Mouse (Mus musculus): ENCODE measurements around the gene Cstf3. TPM values are rescaled to one million over a fixed set of nuclear protein-coding genes. Genes with fewer than 3 reads are reported as not detected.

Gene Cstf3
- total RNA-seq, 2 experiments from 2014 or later: 45.3 to 46.2 TPM

GRCm38 (mm10) chr2:104615985-104616711, 25.8 kb downstream of the Cstf3 start:
- no peak for TF ChIP-seq CTCF (conservative IDR thresholded peaks at IDR 0.05)
- Histone ChIP-seq H3K27ac (no peak overlapping the region), H3K4me3 (no peak overlapping the region)
- DNase-seq (ENCODE audit: low spot score in 2 of 2): no peak

GRCm38 (mm10) chr2:104658659-104659058, 68.3 kb downstream of the Cstf3 start:
- H3K4me3 ChIP-seq: no peak overlapping the region
- no peak for TF ChIP-seq CTCF (conservative IDR thresholded peaks at IDR 0.05)

GRCm38 (mm10) chr2:104663372-104664100, 73.2 kb downstream of the Cstf3 start:
- no peak for TF ChIP-seq CTCF (conservative IDR thresholded peaks at IDR 0.05)
- no peak for DNase-seq (ENCODE audit: low spot score in 2 of 2)
- Histone ChIP-seq H3K4me3 (no peak overlapping the region), H3K27ac (no peak overlapping the region)

More at GRCm38 (mm10) chr2:104658659-104659058, 68.3 kb downstream of the Cstf3 start:
- no peak for DNase-seq (ENCODE audit: low spot score in 2 of 2)
- H3K27ac ChIP-seq: no peak overlapping the region

- DNase-seq (ENCODE audit: low spot score in 2 of 2): no peak
- Histone ChIP-seq H3K4me3 (no peak overlapping the region), H3K27ac (no peak overlapping the region)
- TF ChIP-seq CTCF (conservative IDR thresholded peaks at IDR 0.05): peak; percentile 59
Measured at GRCm38 (mm10) chr2:104669122-104669804, 78.9 kb downstream of the Cstf3 start.

GRCm38 (mm10) chr2:104671724-104672123, 81.4 kb downstream of the Cstf3 start:
- H3K4me3 ChIP-seq: no peak overlapping the region
- no peak for TF ChIP-seq CTCF (conservative IDR thresholded peaks at IDR 0.05)
- H3K27ac ChIP-seq: no peak overlapping the region
- no peak for DNase-seq (ENCODE audit: low spot score in 2 of 2)

GRCm38 (mm10) chr2:104677326-104677725, 87.0 kb downstream of the Cstf3 start:
- TF ChIP-seq CTCF (conservative IDR thresholded peaks at IDR 0.05): no peak

GRCm38 (mm10) chr2:104684771-104685170, 94.4 kb downstream of the Cstf3 start:
- Histone ChIP-seq H3K27ac (no peak overlapping the region), H3K4me3 (no peak overlapping the region)
- DNase-seq (ENCODE audit: low spot score in 2 of 2): no peak
- TF ChIP-seq CTCF (conservative IDR thresholded peaks at IDR 0.05): no peak

More at GRCm38 (mm10) chr2:104677326-104677725, 87.0 kb downstream of the Cstf3 start:
- H3K4me3 ChIP-seq: no peak overlapping the region
- no peak overlapping the region for H3K27ac ChIP-seq
- no peak for DNase-seq (ENCODE audit: low spot score in 2 of 2)

- H3K27ac ChIP-seq: no peak overlapping the region
Measured at GRCm38 (mm10) chr2:104685418-104685817, 95.1 kb downstream of the Cstf3 start.

GRCm38 (mm10) chr2:104687261-104687660, 96.9 kb downstream of the Cstf3 start:
- Histone ChIP-seq H3K4me3 (no peak overlapping the region), H3K27ac (no peak overlapping the region)
- no peak for TF ChIP-seq CTCF (conservative IDR thresholded peaks at IDR 0.05)
- DNase-seq (ENCODE audit: low spot score in 2 of 2): no peak

More at GRCm38 (mm10) chr2:104685418-104685817, 95.1 kb downstream of the Cstf3 start:
- peak; percentile 80 to 83 for DNase-seq (ENCODE audit: low spot score in 2 of 2)
- no peak overlapping the region for H3K4me3 ChIP-seq
- peak; percentile 99 for TF ChIP-seq CTCF (conservative IDR thresholded peaks at IDR 0.05)

- no peak for TF ChIP-seq CTCF (conservative IDR thresholded peaks at IDR 0.05)
- H3K27ac ChIP-seq: no peak overlapping the region
- no peak for DNase-seq (ENCODE audit: low spot score in 2 of 2)
- H3K4me3 ChIP-seq: no peak overlapping the region
Measured at GRCm38 (mm10) chr2:104688321-104688720, 98.0 kb downstream of the Cstf3 start.

GRCm38 (mm10) chr2:104688724-104689123, 98.4 kb downstream of the Cstf3 start:
- H3K27ac ChIP-seq: no peak overlapping the region
- DNase-seq (ENCODE audit: low spot score in 2 of 2): no peak
- no peak overlapping the region for H3K4me3 ChIP-seq
- no peak for TF ChIP-seq CTCF (conservative IDR thresholded peaks at IDR 0.05)

GRCm38 (mm10) chr2:104690720-104691119, 100.4 kb downstream of the Cstf3 start:
- DNase-seq (ENCODE audit: low spot score in 2 of 2): no peak
- Histone ChIP-seq H3K27ac (no peak overlapping the region), H3K4me3 (no peak overlapping the region)
- TF ChIP-seq CTCF (conservative IDR thresholded peaks at IDR 0.05): no peak; the same call in 1 of the 2 replicates

GRCm38 (mm10) chr2:104692551-104692950, 102.2 kb downstream of the Cstf3 start:
- no peak for TF ChIP-seq CTCF (conservative IDR thresholded peaks at IDR 0.05)
- H3K27ac ChIP-seq: no peak overlapping the region
- no peak overlapping the region for H3K4me3 ChIP-seq
- DNase-seq (ENCODE audit: low spot score in 2 of 2): no peak
